Mouse (Mus musculus) liver, embryonic 12.5 days (tissue): Measurements from ENCODE around the gene Sprr2h. TPM values are rescaled to one million over a fixed set of nuclear protein-coding genes. Genes with fewer than 3 reads are reported as not detected.

Experiments
- ATAC-seq: fragments of 200-750 bp; cut with Nextera tagmentation; 2 replicates; pipeline ENCODE4 v1.8.0; 2017; ENCODE audit warnings: moderate number of reproducible peaks, mild to moderate bottlenecking, moderate library complexity
- H3K27ac ChIP-seq: fragments of 300-500 bp; sonication (generic); 2 replicates; pipeline ENCODE4 v1.5.1; 2016; ENCODE audit warnings: mild to moderate bottlenecking
- H3K27me3 ChIP-seq: fragments of 300-500 bp; sonication (generic); replicated peaks from 2 replicates; pipeline ENCODE4 v1.6.1; 2016; ENCODE audit warnings: mild to moderate bottlenecking, moderate library complexity
- H3K36me3 ChIP-seq: fragments of 300-500 bp; sonication (generic); 2 replicates; pipeline ENCODE4 v1.6.1; 2016; ENCODE audit warnings: mild to moderate bottlenecking, moderate library complexity
- H3K4me1 ChIP-seq: fragments of 300-500 bp; sonication (generic); 2 replicates; pipeline ENCODE4 v1.6.1; 2016
- H3K4me2 ChIP-seq: fragments of 300-500 bp; sonication (generic); 2 replicates; pipeline ENCODE4 v1.6.1; 2016; ENCODE audit warnings: mild to moderate bottlenecking, moderate library complexity
- H3K4me3 ChIP-seq: fragments of 300-500 bp; sonication (generic); 2 replicates; pipeline ENCODE4 v1.5.1; 2016; ENCODE audit warnings: mild to moderate bottlenecking, moderate library complexity
- H3K9ac ChIP-seq: fragments of 300-500 bp; sonication (generic); 2 replicates; pipeline ENCODE4 v1.6.1; 2016; ENCODE audit warnings: mild to moderate bottlenecking, moderate library complexity
- H3K9me3 ChIP-seq: fragments of 300-500 bp; sonication (generic); replicated peaks from 2 replicates; pipeline ENCODE4 v1.6.1; 2016; ENCODE audit warnings: mild to moderate bottlenecking, moderate library complexity
- WGBS: fragments of 180-500 bp; shearing (Covaris S2); methylation state at CpG from one replicate; pipeline ENCODE4 v1.1.7; 2016; ENCODE audit not compliant: insufficient replicate concordance; 5-methylcytosine and 5-hydroxymethylcytosine counted together
- polyA plus RNA-seq: library from polyadenylated mRNA; unstranded; fragments of >200 nt; fragmentation: Nextera tagmentation; extraction: Ambion mirVana; gene quantifications from 2 replicates; pipeline ENCODE4 v1.2.1, GENCODE M21; 2016

Sprr2h gene
- not detected in 2 replicates for polyA plus RNA-seq

DNA sequence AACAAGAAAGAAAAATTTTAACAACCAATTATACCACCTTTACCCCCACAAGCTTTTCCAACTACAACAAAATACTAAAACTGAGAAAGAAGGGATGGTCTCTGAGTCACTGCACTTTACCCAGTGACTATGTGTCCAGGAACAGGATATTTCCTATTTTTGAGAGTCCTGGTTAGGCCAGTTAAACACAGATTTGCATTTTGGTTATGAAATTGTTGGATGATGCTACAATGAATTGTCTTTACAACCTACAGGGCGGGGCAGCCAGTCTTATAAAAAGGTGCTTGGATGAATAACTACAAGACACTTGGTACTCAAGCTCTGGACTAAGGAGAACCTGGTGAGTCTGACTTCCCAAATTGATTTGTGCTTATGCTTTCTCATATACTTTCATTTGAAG, at the start of gene Sprr2h:
Sprr2h (plus strand) TSS at position 301 of the 400 bp plus-strand sequence.
- no peak within 1 kb of the TSS for H3K4me2 ChIP-seq
- H3K9ac ChIP-seq = no peak within 1 kb of the TSS
- H3K4me3 ChIP-seq = no peak within 1 kb of the TSS
- ATAC-seq = no peak
- no peaks in the 10 kb centered on the region for H3K9me3 ChIP-seq
- 50% methylated on average over 1 of the region's 1 CpGs for WGBS
- no peaks in the 10 kb centered on the region for H3K36me3 ChIP-seq
- no peaks in the 10 kb centered on the region for H3K27me3 ChIP-seq
- H3K4me1 ChIP-seq = no peaks in the 10 kb centered on the region
- H3K27ac ChIP-seq = no peak within 1 kb of the TSS

- Histone ChIP-seq H3K4me3 (no peak overlapping the region), H3K27me3 (no peaks in the 10 kb centered on the region), H3K4me1 (no peaks in the 10 kb centered on the region), H3K9ac (no peak overlapping the region), H3K27ac (no peak overlapping the region), H3K4me2 (no peak overlapping the region), H3K36me3 (no peaks in the 10 kb centered on the region), H3K9me3 (no peaks in the 10 kb centered on the region)
- no peak for ATAC-seq
- WGBS = 53% methylated on average over 1 of the region's 1 CpGs
Measured at GRCm38 (mm10) chr3:92336278-92336677, 49.2 kb upstream of the Sprr2h start.

DNA sequence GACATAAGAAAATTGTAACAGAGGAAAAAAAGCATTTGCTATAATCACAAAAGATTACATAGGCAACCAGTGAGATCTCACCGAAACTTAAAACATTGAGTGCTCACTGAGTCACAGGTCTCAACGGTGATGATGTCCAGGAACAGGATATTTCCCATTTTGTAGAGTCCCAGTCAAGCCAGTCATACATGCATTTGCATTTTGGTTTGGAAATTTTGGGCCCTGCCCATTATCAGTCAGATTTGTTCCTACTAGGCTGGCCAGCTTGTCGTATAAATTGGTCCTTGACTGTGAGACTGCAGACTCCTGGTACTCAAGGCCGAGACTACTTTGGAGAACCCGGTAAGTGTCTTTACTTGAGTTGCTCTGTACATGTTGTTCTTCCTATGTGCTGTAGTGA, 46.6 kb upstream of the Sprr2h start, which contains the start of gene Sprr2d:
Sprr2d (plus strand) TSS at position 301 of the 400 bp plus-strand sequence.
- H3K4me2 ChIP-seq = no peak within 1 kb of the TSS
- ATAC-seq = no peak
- WGBS = 70% methylated on average over 5 of the region's 5 CpGs
- no peak within 1 kb of the TSS for H3K9ac ChIP-seq
- H3K36me3 ChIP-seq = no peaks in the 10 kb centered on the region
- no peaks in the 10 kb centered on the region for H3K9me3 ChIP-seq
- H3K27me3 ChIP-seq = no peaks in the 10 kb centered on the region
- H3K27ac ChIP-seq = no peak within 1 kb of the TSS
- no peaks in the 10 kb centered on the region for H3K4me1 ChIP-seq
- no peak within 1 kb of the TSS for H3K4me3 ChIP-seq

GRCm38 (mm10) chr3:92351843-92352242, 33.6 kb upstream of the Sprr2h start, which contains the start of gene Sprr2e:
TSS of gene Sprr2e (plus strand) at chr3:92352143.
- Histone ChIP-seq H3K4me2 (no peak within 1 kb of the TSS), H3K9me3 (no peaks in the 10 kb centered on the region), H3K4me3 (no peak within 1 kb of the TSS), H3K27ac (no peak within 1 kb of the TSS), H3K9ac (no peak within 1 kb of the TSS), H3K4me1 (no peaks in the 10 kb centered on the region), H3K27me3 (no peaks in the 10 kb centered on the region), H3K36me3 (no peaks in the 10 kb centered on the region)
- WGBS = 64% methylated on average over 2 of the region's 2 CpGs
- no peak for ATAC-seq

DNA sequence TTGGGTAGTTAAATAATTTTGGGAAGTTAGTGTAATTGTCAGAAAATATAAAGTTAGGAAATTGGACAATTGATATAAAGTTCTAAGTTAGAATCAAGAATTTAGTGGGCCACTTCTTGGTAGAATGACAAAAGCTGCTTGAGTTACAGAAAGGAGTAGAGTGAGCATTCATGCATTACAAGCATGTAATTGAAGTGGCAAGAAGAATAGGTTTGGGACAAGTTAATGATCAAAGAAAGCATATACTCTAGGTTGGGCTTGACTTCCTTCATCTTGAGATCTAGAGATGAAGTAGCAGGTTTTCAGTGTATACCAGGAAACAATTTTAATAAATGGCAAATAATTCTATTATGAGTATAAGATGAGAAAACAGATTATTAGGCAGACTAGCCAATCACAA, 23.9 kb upstream of the Sprr2h start:
- ATAC-seq = no peak
- no peaks in the 10 kb centered on the region for H3K27me3 ChIP-seq
- H3K4me2 ChIP-seq = no peak overlapping the region
- no peaks in the 10 kb centered on the region for H3K4me1 ChIP-seq
- no peaks in the 10 kb centered on the region for H3K9me3 ChIP-seq
- no peak overlapping the region for H3K27ac ChIP-seq
- no peak overlapping the region for H3K9ac ChIP-seq
- no peak overlapping the region for H3K4me3 ChIP-seq
- no peaks in the 10 kb centered on the region for H3K36me3 ChIP-seq

- Histone ChIP-seq H3K27me3 (no peaks in the 10 kb centered on the region), H3K4me1 (no peaks in the 10 kb centered on the region), H3K4me3 (no peak within 1 kb of the TSS), H3K36me3 (no peaks in the 10 kb centered on the region), H3K9ac (no peak within 1 kb of the TSS), H3K4me2 (no peak within 1 kb of the TSS), H3K9me3 (no peaks in the 10 kb centered on the region), H3K27ac (no peak within 1 kb of the TSS)
- no peak for ATAC-seq
- WGBS = 50% methylated on average over 3 of the region's 3 CpGs
Measured at GRCm38 (mm10) chr3:92364887-92365286, 20.6 kb upstream of the Sprr2h start, which contains the start of gene Sprr2f. TSS of gene Sprr2f (plus strand) at chr3:92365187.

GRCm38 (mm10) chr3:92373613-92374012, 11.9 kb upstream of the Sprr2h start:
- Histone ChIP-seq H3K27me3 (no peaks in the 10 kb centered on the region), H3K27ac (no peak overlapping the region), H3K4me3 (no peak overlapping the region), H3K4me2 (no peak overlapping the region), H3K36me3 (no peaks in the 10 kb centered on the region), H3K4me1 (no peaks in the 10 kb centered on the region), H3K9ac (no peak overlapping the region), H3K9me3 (no peaks in the 10 kb centered on the region)
- ATAC-seq = no peak
- 50% methylated on average over 2 of the region's 2 CpGs for WGBS

DNA sequence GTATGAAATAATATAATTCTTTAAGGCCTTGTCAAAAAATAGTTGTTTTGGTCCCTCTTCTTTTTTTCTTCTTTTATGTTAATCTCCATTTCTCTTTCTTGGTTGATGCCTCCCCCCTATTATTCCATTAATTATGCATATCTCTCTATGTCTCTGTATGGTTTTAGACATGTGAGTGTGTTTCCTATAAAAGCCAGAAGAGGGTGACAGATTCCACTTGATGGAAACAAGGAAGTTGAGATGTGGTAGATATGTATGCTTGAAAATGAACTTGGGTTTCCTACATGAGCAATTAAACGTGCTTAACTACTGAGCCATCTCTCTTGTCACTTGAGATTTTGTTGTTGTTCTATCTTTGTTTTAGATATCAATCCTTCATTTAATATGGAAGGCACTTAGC, 8.8 kb downstream of the Sprr2h start:
- H3K9me3 ChIP-seq = no peaks in the 10 kb centered on the region
- no peak overlapping the region for H3K27ac ChIP-seq
- H3K4me3 ChIP-seq = no peak overlapping the region
- H3K4me2 ChIP-seq = no peak overlapping the region
- ATAC-seq = no peak
- H3K27me3 ChIP-seq = no peaks in the 10 kb centered on the region
- no peaks in the 10 kb centered on the region for H3K4me1 ChIP-seq
- H3K9ac ChIP-seq = no peak overlapping the region
- 41% methylated on average over 1 of the region's 1 CpGs for WGBS
- H3K36me3 ChIP-seq = no peaks in the 10 kb centered on the region

DNA sequence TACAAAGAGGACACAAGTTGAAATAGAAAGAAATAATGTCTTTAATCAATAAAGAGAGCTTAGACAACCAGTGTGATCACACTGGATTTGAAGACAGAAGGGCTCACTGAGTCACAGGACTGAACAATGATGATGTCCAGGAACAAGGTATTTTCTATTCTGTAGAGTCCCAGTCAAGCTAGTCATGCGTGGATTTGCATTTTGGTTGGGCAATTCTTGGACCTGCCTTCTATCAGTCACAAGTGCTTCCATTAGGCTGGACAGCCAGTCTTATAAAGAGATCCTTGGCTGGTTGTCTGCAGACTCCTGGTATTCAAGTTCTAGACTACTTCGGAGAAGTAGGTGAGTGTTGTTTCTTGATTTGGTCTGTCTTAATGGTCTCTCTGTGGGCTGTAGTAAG, 22.2 kb downstream of the Sprr2h start, which contains the start of gene Sprr2i:
Sprr2i (plus strand) TSS at position 301 of the 400 bp plus-strand sequence.
- no peak within 1 kb of the TSS for H3K27ac ChIP-seq
- no peaks in the 10 kb centered on the region for H3K27me3 ChIP-seq
- no peaks in the 10 kb centered on the region for H3K4me1 ChIP-seq
- no peaks in the 10 kb centered on the region for H3K9me3 ChIP-seq
- H3K36me3 ChIP-seq = no peaks in the 10 kb centered on the region
- H3K4me2 ChIP-seq = no peak within 1 kb of the TSS
- no peak within 1 kb of the TSS for H3K9ac ChIP-seq
- no peak for ATAC-seq
- 65% methylated on average over 2 of the region's 2 CpGs for WGBS
- no peak within 1 kb of the TSS for H3K4me3 ChIP-seq

DNA sequence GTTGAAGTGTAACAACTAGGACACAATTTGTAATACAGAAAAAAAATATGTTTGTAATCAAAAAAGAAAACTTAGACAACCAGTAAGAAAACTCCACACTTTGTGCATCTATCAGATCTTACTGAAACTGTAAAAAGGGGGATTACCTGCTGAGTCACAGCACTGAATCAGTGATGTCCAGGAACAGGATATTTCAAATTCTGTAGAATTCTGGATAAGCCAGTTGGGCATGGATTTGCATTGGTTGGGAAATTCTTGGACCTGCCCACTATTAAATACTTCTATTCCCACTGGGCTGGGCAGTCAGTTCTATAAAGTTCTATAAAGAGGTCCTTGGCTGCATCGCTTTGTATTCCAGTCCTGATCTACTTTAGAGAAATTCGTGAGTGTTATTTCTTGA, 32.3 kb downstream of the Sprr2h start, which contains the start of gene Sprr2j-ps:
Sprr2j-ps (plus strand) TSS at position 301 of the 400 bp plus-strand sequence.
- ATAC-seq = no peak

GRCm38 (mm10) chr3:92429323-92429722, 43.8 kb downstream of the Sprr2h start, which contains the start of gene Gm9774:
TSS of gene Gm9774 (minus strand) at chr3:92429423.
- H3K4me2 ChIP-seq = no peak within 1 kb of the TSS
- H3K27me3 ChIP-seq = no peaks in the 10 kb centered on the region
- no peaks in the 10 kb centered on the region for H3K4me1 ChIP-seq
- no peak within 1 kb of the TSS for H3K4me3 ChIP-seq
- no peaks in the 10 kb centered on the region for H3K36me3 ChIP-seq
- H3K9ac ChIP-seq = no peak within 1 kb of the TSS
- ATAC-seq = no peak
- WGBS = 80% methylated on average over 6 of the region's 6 CpGs
- no peak within 1 kb of the TSS for H3K27ac ChIP-seq
- H3K9me3 ChIP-seq = no peaks in the 10 kb centered on the region

More for the DNA sequence above, 32.3 kb downstream of the Sprr2h start, which contains the start of gene Sprr2j-ps:
- Histone ChIP-seq H3K9ac (no peak within 1 kb of the TSS), H3K27me3 (no peaks in the 10 kb centered on the region), H3K4me2 (no peak within 1 kb of the TSS), H3K9me3 (no peaks in the 10 kb centered on the region), H3K4me3 (no peak within 1 kb of the TSS), H3K36me3 (no peaks in the 10 kb centered on the region), H3K4me1 (no peaks in the 10 kb centered on the region), H3K27ac (no peak within 1 kb of the TSS)
- WGBS = 68% methylated on average over 2 of the region's 2 CpGs

DNA sequence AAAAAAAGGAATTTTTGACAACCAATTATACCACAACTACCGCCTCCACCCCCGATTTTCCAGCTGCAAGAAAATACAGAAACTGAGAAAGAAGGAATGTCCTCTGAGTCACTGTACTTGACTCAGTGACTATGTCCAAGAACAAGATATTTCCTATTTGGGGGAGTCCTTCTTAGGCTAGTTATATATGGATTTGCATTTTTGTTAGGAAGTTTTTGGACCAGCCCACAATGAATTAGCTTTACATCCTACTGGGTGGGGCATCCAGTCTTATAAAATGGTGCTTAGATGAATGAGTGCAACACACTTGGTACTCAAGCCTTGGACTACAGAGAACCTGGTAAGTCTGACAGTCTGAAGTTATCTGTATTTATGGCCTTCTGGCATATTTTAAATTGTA, 46.8 kb downstream of the Sprr2h start, which contains the start of gene Sprr2k:
Sprr2k (plus strand) TSS at position 301 of the 400 bp plus-strand sequence.
- no peaks in the 10 kb centered on the region for H3K27me3 ChIP-seq
- H3K4me1 ChIP-seq = no peaks in the 10 kb centered on the region
- H3K9me3 ChIP-seq = no peaks in the 10 kb centered on the region
- ATAC-seq = no peak
- no peaks in the 10 kb centered on the region for H3K36me3 ChIP-seq
- no peak within 1 kb of the TSS for H3K4me2 ChIP-seq
- no peak within 1 kb of the TSS for H3K27ac ChIP-seq
- H3K9ac ChIP-seq = no peak within 1 kb of the TSS
- 78% methylated on average over 2 of the region's 2 CpGs for WGBS
- no peak within 1 kb of the TSS for H3K4me3 ChIP-seq
